Mouse (Mus musculus) layer of hippocampus, postnatal 25 days (tissue): ENCODE results near the gene Ptx4. TPM values are rescaled to one million over a fixed set of nuclear protein-coding genes. Genes with fewer than 3 reads are reported as not detected.
A peak's percentile ranks its signal among the peaks of the same experiment; 100 is the strongest.
"Not testable (repeated sequence)": the region's sequence is repeated elsewhere in the genome, so short reads cannot be mapped to it uniquely, and the experiment has no call there.

Source experiments
- DNase-seq, 2 experiments: peaks; one replicate each; pipeline ENCODE4 v3.0.0; 2022; ENCODE audit warnings: mixed read lengths in 2 of 2, low spot score in 1 of 2; ENCODE audit errors: extremely low spot score in 1 of 2
- total RNA-seq, 2 experiments: library from RNA; stranded (reverse); gene quantifications; 2 replicates each; pipeline ENCODE4 v1.2.3; 2021

Gene Ptx4
- total RNA-seq, 2 experiments from 2014 or later: 2.5 to 2.9 TPM

- no peak for DNase-seq
These were observed 5.5 kb upstream of the Ptx4 start for GRCm38 (mm10) chr17:25114908-25115645.

GRCm38 (mm10) chr17:25115664-25116432 lies 4.7 kb upstream of the Ptx4 start, which contains the start of gene Telo2:
Gene Telo2, minus strand, starts transcription at chr17:25115967.
- DNase-seq: peak; percentile 87 to 89

DNA sequence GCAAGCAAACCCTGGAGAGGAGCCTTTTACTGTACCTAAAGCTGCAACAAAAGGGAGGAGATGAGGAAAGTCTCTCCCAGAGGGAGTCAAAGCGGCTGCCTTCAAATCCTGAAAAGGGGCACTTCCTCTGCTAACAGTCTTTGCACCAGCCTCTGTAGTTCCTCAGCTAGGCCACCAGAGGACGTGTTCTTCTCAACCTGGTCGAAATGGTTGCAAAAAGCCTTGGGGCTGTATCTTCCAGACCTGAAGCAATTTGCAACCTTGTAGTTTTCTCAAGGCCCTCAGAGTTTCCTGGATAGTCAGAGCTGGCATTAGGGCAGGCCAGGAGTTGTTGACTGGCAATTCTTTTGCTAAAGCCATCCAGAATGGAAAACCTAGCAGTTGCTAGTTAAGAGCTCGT lies 3.3 kb upstream of the Ptx4 start:
- no peak for DNase-seq

DNA sequence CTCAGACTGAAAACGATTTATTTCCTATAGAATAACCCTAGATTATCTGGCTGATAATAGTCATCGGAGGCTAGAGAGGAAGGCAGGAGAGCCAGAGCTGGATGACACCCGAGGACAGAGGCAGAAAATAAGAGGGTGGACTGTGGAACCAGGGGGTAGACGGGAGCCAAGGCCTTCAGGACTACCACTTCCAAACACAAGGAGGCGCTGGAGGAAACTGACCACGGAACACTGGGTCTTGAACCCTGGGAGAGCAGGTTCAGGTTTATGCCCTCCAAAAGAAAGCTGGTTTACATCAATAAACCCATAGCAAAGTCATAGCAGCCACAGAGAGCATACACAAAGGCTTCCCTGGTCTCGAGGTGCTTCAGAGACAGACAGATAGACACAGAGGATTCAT lies 3.4 kb downstream of the Ptx4 start:
- no peak for DNase-seq

DNA sequence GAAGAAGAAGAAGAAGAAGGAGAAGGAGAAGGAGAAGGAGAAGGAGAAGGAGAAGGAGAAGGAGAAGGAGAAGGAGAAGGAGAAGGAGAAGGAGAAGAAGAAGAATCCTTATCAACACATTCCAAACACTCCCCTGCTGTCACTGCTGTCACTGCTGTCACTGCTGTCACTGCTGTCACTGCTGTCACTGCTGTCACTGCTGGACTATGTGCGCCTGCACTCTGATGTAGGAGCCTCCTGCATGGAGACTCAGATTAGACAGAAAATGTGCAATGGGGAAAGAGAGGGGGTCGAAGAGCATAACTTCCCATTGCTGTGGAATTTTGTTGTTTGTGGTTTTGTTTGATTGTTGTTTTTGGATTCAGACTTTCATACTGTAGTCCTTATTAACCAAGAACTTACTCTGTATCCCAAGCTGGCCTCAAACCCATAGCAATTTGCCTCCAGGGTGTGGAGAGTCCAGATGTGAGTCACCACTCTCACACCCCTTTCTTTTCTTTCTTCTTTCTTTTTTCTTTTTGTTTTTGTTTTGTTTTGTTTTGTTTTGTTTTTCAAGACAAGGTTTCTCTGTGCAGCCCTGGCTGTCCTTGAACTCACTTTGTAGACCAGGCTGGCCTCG lies 5.0 kb downstream of the Ptx4 start:
- DNase-seq: not testable (repeated sequence)

- DNase-seq: no peak
These were observed 6.5 kb downstream of the Ptx4 start for GRCm38 (mm10) chr17:25127079-25127478.

- DNase-seq: no peak
These were observed 7.1 kb downstream of the Ptx4 start for GRCm38 (mm10) chr17:25127681-25128080.

GRCm38 (mm10) chr17:25130060-25130459 lies 9.5 kb downstream of the Ptx4 start:
- DNase-seq: no peak

GRCm38 (mm10) chr17:25133275-25133698 lies 12.7 kb downstream of the Ptx4 start, which contains the start of gene Clcn7:
Gene Clcn7, plus strand, starts transcription at chr17:25133391.
- peak; percentile 87 to 91 for DNase-seq

- no peak for DNase-seq
These were observed 15.1 kb downstream of the Ptx4 start for GRCm38 (mm10) chr17:25135622-25136021.

DNA sequence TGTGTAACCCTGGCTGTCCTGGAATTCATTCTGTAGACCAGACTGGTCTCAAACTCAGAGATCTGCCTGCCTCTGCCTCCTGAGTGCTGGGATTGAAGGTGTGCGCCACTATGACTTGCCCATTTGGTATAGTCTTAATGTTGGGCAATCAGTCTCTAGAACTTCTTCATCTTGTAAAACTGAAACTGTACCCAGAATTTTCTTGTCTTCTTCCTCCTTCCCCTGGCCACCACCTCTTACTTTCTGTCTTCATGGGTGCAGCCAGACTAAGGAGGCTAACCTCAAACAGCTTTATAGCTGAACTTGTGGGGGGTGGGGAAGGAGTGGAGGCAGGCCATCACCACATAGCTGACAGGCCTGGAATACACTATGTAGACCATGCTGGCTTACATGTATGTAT lies 18.2 kb downstream of the Ptx4 start:
- DNase-seq: no peak

GRCm38 (mm10) chr17:25139960-25140359 lies 19.4 kb downstream of the Ptx4 start:
- no peak for DNase-seq

- DNase-seq: no peak
These were observed 41.6 kb downstream of the Ptx4 start, which contains the start of gene Ccdc154 for GRCm38 (mm10) chr17:25162161-25162560. Gene Ccdc154, plus strand, starts transcription at chr17:25162461.

DNA sequence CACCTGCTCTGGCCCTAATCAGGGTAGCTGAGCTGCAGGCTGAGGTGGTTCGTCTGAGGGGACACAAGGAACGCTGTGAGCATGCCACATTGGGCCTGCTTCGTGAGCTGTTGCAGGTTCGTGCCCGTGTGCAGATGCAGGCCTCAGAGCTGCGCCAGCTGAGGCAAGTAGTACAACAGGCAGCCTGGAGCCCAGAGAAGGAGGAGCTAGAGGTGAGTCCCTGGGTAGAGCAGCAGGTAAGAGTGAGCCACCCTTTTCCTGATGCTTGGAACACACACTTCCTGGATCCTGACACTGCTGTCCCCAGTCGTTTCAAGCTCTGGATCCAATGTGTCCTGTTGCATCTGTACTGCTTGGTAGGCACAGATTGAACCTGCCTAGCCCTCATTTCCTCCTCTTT lies 42.8 kb downstream of the Ptx4 start:
- no peak for DNase-seq

DNA sequence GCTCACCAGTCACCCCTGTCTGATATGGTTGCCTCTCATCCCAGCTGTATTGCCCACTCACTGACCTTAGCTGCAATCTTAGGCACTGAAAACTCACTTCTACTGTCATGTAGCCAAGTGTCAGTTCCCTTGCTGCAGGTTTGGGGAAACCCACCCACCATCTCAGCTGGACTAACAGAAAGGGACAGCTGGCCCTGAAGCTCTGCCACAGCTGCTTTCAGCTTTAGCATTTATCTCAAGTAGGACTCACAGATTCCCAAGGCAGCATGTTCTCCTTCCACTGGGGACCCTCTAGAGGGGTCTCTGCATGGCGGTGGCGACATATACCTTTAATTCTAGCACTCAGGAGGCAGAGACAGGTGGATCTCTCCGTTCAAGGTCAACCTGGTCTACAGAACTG lies 44.2 kb downstream of the Ptx4 start:
- DNase-seq: no peak

DNA sequence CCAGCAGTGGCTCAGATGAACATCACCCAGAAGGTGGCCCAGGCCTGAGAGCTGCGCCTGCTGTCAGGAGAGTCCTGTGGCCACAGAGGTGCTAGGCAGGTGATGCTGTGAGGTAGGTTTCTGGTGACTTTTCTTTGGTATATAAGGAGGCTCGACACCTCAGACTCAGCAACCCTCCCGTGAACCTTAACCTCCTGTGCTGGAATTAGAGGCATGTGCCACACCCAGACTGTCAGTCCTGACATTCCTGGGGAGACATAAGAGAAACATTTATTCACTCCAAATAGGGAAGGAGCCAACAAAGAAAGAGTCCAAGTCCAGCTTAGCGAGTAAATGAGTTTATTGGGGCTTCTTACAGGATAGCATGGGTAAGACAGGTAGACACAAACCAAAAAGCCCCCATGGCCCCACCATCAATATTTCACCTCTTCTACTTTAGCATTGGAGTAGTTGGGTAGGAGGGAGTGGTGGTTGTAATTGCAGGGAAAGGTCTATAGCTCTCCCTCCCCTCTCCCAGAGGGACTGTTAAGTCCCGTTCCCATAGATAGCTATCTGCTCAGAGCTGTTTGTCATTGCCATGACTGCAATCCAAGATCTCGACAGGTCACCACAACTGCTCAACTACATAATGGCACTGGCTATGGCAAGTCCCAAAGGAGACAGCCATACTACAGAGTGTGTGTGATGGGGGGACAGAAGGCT lies 45.6 kb downstream of the Ptx4 start:
- no peak for DNase-seq

DNA sequence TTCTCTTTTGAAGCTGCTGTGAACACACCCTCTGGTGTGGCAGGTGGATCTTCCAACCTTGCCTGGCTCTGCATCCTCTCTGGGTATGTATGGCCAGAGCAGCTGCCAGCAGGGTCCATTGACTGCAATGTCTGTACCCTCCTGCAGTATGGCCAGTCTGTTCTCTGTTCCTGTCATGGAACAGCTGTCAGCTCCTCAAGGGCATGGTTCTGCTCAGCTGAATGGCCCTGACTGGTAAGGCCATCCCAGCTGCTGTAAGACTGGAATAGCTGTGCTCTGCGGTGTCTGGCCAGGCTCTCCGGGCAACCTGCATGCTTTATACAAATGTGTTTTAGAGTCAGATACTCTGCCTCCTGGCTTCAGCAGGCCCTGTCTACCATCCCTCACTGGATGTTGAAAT lies 49.1 kb downstream of the Ptx4 start:
- DNase-seq: no peak

- no peak for DNase-seq
These were observed 52.0 kb downstream of the Ptx4 start for GRCm38 (mm10) chr17:25172558-25172957.
